Mouse (Mus musculus) limb, embryonic 14.5 days (tissue): ENCODE measurements around the gene Grhl1. TPM values are rescaled to one million over a fixed set of nuclear protein-coding genes. Genes with fewer than 3 reads are reported as not detected.

Experiments used
- ATAC-seq: fragments of 200-750 bp; cut with Nextera tagmentation; 2 replicates; pipeline ENCODE4 v1.8.0; 2017; ENCODE audit warnings: low read depth, moderate number of reproducible peaks, moderate TSS enrichment; ENCODE audit not compliant: low FRiP score
- DNase-seq: peaks from one replicate; pipeline ENCODE4 v3.0.0-alpha.2; 2015; ENCODE audit warnings: low spot score
- H3K27ac ChIP-seq: fragments of 300-500 bp; sonication (generic); replicated peaks from 2 replicates; pipeline ENCODE4 v1.5.1; 2014; ENCODE audit warnings: low read depth, mild to moderate bottlenecking, low read length, moderate library complexity, mixed read lengths
- H3K27me3 ChIP-seq: fragments of 300-500 bp; sonication (generic); 2 replicates; pipeline ENCODE4 v1.6.1; 2014; ENCODE audit warnings: low read length, mixed read lengths; ENCODE audit not compliant: control insufficient read depth, insufficient read depth
- H3K36me3 ChIP-seq: fragments of 300-500 bp; sonication (generic); 2 replicates; pipeline ENCODE4 v1.6.1; 2014; ENCODE audit warnings: mild to moderate bottlenecking, low read length, moderate library complexity, mixed read lengths; ENCODE audit not compliant: control insufficient read depth, insufficient read depth
- H3K4me1 ChIP-seq: fragments of 300-500 bp; sonication (generic); 2 replicates; pipeline ENCODE4 v1.6.1; 2014; ENCODE audit warnings: antibody characterized with exemption, low read length, mixed read lengths; ENCODE audit not compliant: control insufficient read depth, insufficient read depth
- H3K4me2 ChIP-seq: fragments of 300-500 bp; sonication (generic); replicated peaks from 2 replicates; pipeline ENCODE4 v1.6.1; 2014; ENCODE audit warnings: low read depth, mild to moderate bottlenecking, low read length, moderate library complexity; ENCODE audit not compliant: severe bottlenecking
- H3K4me3 ChIP-seq: fragments of 300-500 bp; sonication (generic); replicated peaks from 2 replicates; pipeline ENCODE4 v1.5.1; 2014; ENCODE audit warnings: low read length
- H3K9ac ChIP-seq: fragments of 300-500 bp; sonication (generic); 2 replicates; pipeline ENCODE4 v1.6.1; 2014; ENCODE audit warnings: mild to moderate bottlenecking, low read depth, low read length, moderate library complexity; ENCODE audit not compliant: severe bottlenecking
- H3K9me3 ChIP-seq: fragments of 300-500 bp; sonication (generic); 2 replicates; pipeline ENCODE4 v1.6.1; 2016; ENCODE audit warnings: low read length; ENCODE audit not compliant: control insufficient read depth
- POLR2A ChIP-seq: fragments of 200-500 bp; IDR thresholded peaks from 2 replicates; pipeline ENCODE4 v1.8.0; 2012; ENCODE audit warnings: inconsistent platforms, mild to moderate bottlenecking, moderate library complexity, borderline replicate concordance; ENCODE audit not compliant: insufficient read depth, insufficient read length; ENCODE audit errors: extremely low read depth
- WGBS: fragments of 180-500 bp; shearing (Covaris S2); extraction: QIAGEN DNeasy Blood & Tissue Kit; methylation state at CpG from one replicate; pipeline ENCODE4 v1.1.7; 2014; 5-methylcytosine and 5-hydroxymethylcytosine counted together
- polyA plus RNA-seq, 2 experiments: library from polyadenylated mRNA; depleted of rRNA in 1 of 2; stranded (reverse) in 1 of 2; unstranded in 1 of 2; fragments of >200 nt; fragmentation: Nextera tagmentation in 1 of 2; extraction: Ambion mirVana in 1 of 2; gene quantifications; 2 replicates each; pipeline versions ENCODE4 v1.2.1 to v1.2.3; 2012 to 2014

Grhl1 gene
- polyA plus RNA-seq, 2 experiments = 10.6 to 22.7 TPM

DNA sequence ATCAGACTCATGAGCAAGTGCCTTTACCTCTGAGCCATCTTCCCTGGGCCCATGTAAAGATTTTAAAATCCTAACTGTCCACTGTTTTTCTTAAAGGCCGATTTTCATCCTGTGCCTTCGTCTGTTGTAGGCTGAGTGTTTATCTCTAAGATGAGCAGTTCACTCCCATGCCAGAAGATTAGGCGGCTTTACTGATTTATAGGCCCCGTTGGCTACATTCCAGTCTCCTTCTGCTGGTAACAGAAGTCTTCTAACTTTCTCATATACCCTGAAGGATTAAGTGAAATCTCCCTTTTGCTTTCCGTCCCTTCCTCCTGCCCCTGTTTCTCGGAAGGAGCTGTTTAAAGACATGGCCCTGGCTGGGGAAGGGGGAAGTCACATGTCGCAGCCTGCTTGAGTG is 2.8 kb downstream of the Grhl1 start:
- DNase-seq (peak; percentile 52), ATAC-seq (no peak)
- peaks cover 21% of the 10 kb centered on the region for H3K27me3 ChIP-seq
- TF ChIP-seq POLR2A = no peak
- H3K4me1 ChIP-seq = peaks cover 14% of the 10 kb centered on the region
- no peaks in the 10 kb centered on the region for H3K9me3 ChIP-seq
- 16% methylated on average over 7 of the region's 7 CpGs for WGBS
- no peak overlapping the region for H3K4me2 ChIP-seq
- H3K27ac ChIP-seq = no peak overlapping the region
- H3K9ac ChIP-seq = no peak overlapping the region
- no peak overlapping the region for H3K4me3 ChIP-seq
- no peaks in the 10 kb centered on the region for H3K36me3 ChIP-seq

- H3K4me2 ChIP-seq = no peak overlapping the region
- ATAC-seq (no peak), DNase-seq (no peak)
- no peaks in the 10 kb centered on the region for H3K27me3 ChIP-seq
- WGBS = 90% methylated on average over 1 of the region's 1 CpGs
- no peak overlapping the region for H3K4me3 ChIP-seq
- TF ChIP-seq POLR2A = no peak
- H3K27ac ChIP-seq = no peak overlapping the region
- H3K4me1 ChIP-seq = peaks cover 3% of the 10 kb centered on the region; the same call in 1 of the 2 replicates
- no peak overlapping the region for H3K9ac ChIP-seq
- H3K9me3 ChIP-seq = no peaks in the 10 kb centered on the region
- no peaks in the 10 kb centered on the region for H3K36me3 ChIP-seq
Measured at GRCm38 (mm10) chr12:24580452-24580851, 8.4 kb downstream of the Grhl1 start.

GRCm38 (mm10) chr12:24580996-24581683 is 9.1 kb downstream of the Grhl1 start:
- Histone ChIP-seq H3K4me2 (no peak overlapping the region), H3K4me3 (no peak overlapping the region), H3K9me3 (no peaks in the 10 kb centered on the region), H3K9ac (no peak overlapping the region), H3K36me3 (no peaks in the 10 kb centered on the region), H3K27me3 (no peaks in the 10 kb centered on the region), H3K27ac (no peak overlapping the region), H3K4me1 (no peaks in the 10 kb centered on the region)
- WGBS = 85% methylated on average over 14 of the region's 14 CpGs
- ATAC-seq (no peak), DNase-seq (no peak)
- no peak for TF ChIP-seq POLR2A

DNA sequence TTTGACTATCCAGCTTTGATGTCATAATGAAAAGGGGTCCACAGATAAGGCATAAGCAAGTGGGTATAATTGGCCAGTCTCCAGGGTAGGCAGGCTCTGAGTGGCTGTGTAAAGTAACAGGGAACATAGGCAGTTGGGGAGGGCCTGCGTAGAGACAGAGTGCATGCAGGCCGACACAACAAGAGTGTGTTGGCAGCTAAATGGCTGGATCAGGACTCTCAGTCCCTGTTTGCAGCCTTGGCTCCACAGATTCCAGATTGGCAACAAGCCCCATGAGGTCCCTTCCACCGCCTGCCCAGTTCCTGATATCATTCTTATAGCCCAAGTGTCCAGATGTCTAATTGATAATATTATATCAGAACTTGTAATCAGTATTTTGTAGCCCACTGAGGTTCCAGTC is 11.6 kb downstream of the Grhl1 start:
- Histone ChIP-seq H3K27me3 (no peaks in the 10 kb centered on the region), H3K4me1 (no peaks in the 10 kb centered on the region), H3K9ac (no peak overlapping the region), H3K4me2 (no peak overlapping the region), H3K36me3 (no peaks in the 10 kb centered on the region), H3K27ac (no peak overlapping the region), H3K4me3 (no peak overlapping the region), H3K9me3 (no peaks in the 10 kb centered on the region)
- 89% methylated on average over 3 of the region's 3 CpGs for WGBS
- ATAC-seq (no peak), DNase-seq (no peak)
- TF ChIP-seq POLR2A = no peak

GRCm38 (mm10) chr12:24584835-24585234 is 12.8 kb downstream of the Grhl1 start:
- DNase-seq = no peak
- 81% methylated on average over 8 of the region's 8 CpGs for WGBS
- no peak for ATAC-seq
- Histone ChIP-seq H3K36me3 (no peaks in the 10 kb centered on the region), H3K4me3 (no peak overlapping the region), H3K9me3 (no peaks in the 10 kb centered on the region), H3K4me1 (no peaks in the 10 kb centered on the region), H3K27me3 (no peaks in the 10 kb centered on the region), H3K27ac (no peak overlapping the region), H3K4me2 (no peak overlapping the region), H3K9ac (no peak overlapping the region)
- TF ChIP-seq POLR2A = no peak
